Mouse (Mus musculus) kidney, adult 9 months (tissue): Measurements from ENCODE around the gene Lkaaear1.

Experiments used
- DNase-seq: peaks from one replicate; pipeline ENCODE4 v3.0.0; 2022

Gene Lkaaear1

DNA sequence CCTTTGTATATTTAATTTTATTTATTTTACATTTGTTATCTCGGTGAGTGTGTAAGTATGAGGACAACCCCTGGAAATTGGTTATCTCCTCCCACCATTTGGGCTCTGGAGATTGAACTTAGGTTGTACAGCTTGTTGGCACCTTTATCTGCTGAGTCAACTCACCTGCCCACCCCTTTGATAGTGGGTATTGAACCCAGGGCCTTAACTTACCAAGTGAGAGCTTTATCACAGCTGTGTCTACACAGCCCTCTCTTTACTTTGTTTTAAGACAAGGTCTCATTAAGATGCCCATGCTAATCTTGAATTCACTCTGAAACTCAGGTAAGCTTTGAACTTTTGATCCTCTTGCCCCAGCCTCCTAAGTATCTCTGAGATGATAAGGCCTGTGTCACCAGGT, 16.3 kb downstream of the Lkaaear1 start:
- no peak for DNase-seq

DNA sequence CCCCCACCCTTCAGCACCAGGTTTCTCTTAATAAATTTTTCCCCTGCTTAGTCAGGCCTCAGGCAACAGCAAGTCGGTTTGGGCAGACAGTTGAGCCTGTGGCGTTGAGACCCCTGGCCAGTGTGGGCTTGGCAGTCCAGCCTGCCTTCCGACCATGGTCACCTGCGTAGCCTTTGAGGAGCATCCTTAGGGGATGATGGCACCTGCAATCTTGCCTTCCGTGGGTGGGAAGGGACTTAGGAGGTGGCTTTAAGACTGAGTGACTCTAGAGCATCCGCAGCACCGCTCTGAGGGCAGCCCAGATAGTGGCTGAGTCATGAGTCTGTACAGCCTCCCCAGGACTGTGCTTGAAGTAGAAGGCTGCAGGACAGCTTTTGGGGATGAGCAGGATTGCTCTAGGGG, 17.5 kb downstream of the Lkaaear1 start:
- DNase-seq = no peak

GRCm38 (mm10) chr2:181679951-181680715, 18.1 kb downstream of the Lkaaear1 start, which contains the start of gene Tcea2:
Tcea2 (plus strand) TSS chr2:181680310.
- DNase-seq = peak; percentile 81

- peak; percentile 92 for DNase-seq
These were observed 19.5 kb downstream of the Lkaaear1 start for GRCm38 (mm10) chr2:181678780-181679179.

DNA sequence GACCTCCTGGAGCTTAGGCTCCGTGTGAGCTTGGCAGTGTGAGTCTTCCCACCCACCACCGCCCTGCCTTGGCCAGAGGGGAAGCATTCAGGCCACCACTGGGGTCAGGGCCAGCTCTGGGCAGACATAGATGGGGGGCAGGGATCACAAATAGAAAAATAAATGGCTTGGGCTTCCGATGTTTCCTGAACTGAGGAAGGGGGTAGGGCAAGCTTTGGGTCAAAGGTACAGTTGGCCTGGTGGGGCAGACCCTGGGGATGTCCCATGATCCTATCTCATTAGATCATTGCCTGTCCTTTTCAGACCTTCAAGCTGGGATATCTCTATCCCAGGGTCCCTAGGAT, 20.5 kb downstream of the Lkaaear1 start:
- peak; percentile 52 for DNase-seq

DNA sequence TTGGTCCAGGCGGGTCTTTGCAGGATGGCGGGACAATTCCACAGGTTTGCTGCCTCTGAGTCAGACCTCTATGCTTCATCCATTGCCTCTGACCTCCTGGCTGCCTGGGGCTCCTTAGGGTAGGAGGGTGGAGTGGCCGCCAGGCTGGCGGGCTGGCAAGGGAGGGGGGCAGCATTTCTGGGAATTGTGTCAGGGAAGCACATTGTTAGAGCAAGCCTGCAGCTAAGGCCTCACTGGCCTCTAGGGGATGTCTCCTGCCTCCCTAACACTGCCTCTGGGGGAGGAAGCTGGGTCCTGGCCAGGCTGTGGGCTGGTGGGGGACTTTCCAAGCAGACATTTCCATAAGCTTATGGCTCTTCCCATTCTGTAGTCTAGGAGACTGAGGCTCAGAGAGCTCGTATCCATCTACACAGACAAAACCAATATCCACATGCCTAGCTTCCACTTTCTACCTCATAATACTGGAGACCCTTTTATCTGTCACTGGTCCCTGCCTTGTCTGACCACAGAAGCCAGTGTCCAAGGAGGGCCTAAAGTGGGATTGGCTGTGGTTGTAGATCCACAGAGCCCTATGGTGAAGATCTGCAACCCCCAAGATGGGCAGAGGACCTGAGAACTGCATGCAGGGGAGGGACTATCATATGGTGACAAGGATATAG, 21.0 kb downstream of the Lkaaear1 start:
- peak; percentile 69 for DNase-seq

DNA sequence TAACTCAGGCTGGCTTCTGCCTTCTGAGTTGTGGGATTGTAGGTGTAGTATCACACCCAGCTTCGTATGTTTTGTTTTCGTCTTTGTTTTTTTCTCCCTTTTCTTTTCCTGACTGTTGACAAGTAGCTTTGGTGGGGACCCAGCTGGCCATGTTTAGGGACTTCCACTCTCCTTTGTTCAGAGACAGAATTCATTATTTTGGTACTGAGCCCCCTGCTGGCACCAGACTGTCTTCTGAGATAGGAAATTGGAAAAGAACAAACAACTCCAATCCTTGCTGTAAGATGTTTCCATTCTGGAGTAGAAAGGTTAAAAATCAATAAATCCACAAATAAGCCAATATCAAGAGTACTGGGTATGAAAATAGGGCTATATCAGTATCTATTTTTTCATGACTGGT, 21.8 kb downstream of the Lkaaear1 start:
- DNase-seq = no peak

DNA sequence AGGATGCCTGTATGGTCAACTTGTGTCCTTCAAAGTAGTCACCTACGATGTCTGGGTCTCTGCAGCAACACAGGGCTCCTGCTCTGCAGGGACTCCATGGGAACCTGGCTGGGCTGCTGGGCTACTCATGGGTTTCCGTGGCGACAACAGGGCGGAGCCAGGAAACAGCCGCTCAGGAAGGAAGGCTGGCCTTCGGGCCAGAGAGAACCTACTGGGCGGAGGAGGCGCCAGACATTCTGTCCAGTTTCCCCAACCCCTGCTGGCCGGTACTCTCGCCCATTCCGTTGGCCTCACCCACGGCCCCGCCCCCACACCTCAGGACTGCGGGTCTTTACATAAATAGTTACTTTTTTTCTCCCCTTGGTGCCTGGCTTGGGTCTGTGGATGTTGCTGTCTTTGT, 22.8 kb downstream of the Lkaaear1 start:
- peak; percentile 81 for DNase-seq

DNA sequence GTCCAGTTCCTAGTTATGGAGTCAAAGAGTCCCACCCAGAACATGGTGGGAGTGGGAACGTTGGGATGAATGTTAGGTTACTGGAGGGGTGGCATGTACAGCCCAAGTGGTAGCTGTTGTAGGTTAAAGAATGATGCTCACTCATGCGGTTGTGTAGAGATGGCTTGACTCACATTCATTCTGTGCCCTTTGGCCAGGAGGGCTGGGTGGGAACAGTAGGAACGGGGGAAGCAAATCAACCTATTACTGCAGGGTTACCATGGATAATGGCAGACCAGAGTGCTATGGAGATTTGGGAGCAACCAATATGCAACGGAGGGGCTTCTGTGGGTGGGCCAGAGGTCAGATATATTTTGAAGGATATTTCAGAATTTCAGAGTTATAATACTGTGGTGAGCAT, 23.3 kb downstream of the Lkaaear1 start:
- DNase-seq = no peak

DNA sequence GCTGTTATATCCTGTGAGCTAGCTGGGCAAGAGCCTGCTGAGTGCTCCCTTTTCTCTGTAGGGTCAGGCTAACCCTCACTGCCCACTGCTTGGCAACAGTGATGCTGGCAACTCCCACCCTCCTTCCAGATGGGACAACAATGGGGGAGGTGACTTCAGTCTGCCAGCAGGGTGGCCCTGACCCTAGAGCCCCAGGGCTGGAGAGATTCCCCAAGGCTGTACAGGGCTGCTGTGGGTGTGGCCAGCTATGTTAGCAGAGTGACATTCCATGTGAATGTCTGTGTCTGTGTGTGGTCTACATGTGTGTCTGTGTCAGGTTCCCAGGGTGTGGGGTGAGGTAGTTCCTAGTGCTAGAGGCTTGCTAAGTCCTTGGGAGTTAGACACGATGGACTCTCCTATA, 24.7 kb downstream of the Lkaaear1 start:
- no peak for DNase-seq

GRCm38 (mm10) chr2:181671984-181672383, 26.3 kb downstream of the Lkaaear1 start:
- DNase-seq = no peak

DNA sequence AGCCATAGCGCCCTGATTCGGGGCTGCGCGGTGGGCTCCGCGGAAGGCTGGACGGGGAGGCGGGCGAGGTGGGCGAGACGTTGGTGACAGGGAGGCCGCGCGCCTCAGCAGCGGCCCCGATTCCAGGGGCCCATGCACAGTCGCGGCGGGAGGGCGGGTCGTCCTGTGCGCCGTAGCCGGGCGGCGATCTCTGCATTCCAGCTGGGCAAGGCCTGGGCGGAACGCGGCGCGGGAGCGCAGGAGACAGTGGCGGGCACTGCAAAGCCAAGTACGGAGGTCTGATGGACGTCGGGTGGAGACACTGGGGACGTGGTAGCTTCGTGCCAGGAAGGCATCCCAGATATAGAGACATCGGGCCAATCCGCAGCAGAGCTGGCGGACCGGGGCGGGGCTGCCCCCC, 26.9 kb downstream of the Lkaaear1 start, which contains the start of gene Sox18:
Sox18 (minus strand) TSS at position 315 of the 400 bp plus-strand sequence.
- peak; percentile 62 for DNase-seq

- DNase-seq = no peak
These were observed 27.3 kb downstream of the Lkaaear1 start for GRCm38 (mm10) chr2:181670913-181671311.

DNA sequence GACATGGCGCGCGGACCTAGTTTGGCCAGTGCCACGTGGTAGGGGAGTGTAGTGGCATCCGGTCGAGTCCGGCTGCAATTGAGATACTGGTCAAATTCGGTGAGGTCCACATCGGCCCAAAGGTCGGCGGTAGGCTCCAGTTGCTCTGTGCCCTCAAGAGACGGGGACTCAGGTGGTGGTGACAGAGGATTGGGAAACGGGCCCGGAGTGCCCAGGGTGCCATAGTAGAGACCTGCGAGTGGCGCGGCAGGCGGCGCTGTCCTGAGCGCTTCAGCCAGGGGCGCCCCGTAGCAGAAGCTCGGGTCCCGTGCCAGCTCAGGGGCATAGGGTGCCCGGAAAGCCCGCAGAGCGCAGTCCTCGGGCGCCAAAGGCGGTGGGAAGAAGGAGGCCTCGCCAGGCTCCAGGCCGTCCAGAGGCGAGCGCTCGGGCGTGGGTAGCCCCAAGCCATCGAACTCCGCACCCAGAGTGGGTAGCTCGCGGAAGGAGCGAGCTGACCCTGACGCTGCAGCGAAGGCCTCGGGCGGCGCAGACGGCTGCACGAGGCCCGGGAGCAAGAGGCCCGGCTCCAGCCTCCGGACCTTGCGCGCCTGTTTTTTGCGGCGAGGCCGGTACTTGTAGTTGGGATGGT, 27.8 kb downstream of the Lkaaear1 start:
- no peak for DNase-seq

DNA sequence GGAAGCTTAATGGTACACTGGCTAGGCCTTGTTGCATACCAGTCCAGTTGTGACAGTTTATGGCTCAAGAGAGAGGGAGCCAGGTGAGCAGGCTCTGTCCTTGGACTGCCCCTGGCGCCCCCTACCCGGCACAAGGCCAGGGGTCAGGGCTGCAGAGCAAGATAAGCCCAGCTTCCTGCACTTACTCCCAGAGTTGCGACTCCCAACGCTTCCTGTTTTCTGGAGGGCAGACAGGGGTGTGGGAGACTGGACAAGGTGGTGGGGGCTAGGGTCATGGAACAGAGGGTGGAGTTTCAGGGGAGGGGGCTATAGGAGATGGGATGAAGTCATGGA, 35.0 kb downstream of the Lkaaear1 start:
- DNase-seq = peak; percentile 67

DNA sequence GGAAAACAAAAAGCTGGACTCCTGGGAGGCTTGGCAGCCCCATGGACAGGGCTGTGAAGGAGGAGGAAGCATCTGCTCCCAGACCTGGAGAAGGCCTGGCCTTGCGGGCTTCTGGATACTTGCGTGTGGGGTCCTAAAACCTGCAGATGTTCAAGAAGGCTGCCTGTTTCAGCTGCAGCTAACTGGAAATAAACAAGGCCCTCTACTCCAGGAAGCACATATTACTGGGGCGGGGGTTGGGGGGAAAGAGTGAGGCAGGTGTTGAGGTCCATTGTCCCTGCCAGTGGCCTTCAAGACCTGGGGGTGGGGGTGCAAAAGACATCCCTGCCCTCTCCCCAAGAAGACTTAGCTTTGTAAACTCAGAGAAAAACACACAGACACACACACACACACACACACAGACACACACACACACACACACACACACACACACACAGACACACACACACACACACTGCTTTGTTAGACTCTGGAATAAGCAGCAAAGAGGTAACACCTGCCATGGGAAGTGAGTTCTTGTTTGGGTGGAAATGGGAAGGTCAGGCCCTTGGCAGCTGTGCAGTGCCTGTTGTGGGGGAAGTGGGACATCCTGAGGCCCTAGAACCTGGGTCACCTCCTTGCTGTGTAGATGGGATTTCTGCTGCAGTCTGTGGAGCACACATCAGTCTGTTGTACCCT, 35.5 kb downstream of the Lkaaear1 start:
- peak; percentile 64 for DNase-seq

GRCm38 (mm10) chr2:181659609-181660055, 38.6 kb downstream of the Lkaaear1 start:
- DNase-seq = peak; percentile 93

- DNase-seq = peak; percentile 70
These were observed 39.2 kb downstream of the Lkaaear1 start for GRCm38 (mm10) chr2:181658930-181659555.

GRCm38 (mm10) chr2:181658528-181658927, 39.7 kb downstream of the Lkaaear1 start:
- DNase-seq = no peak

- no peak for DNase-seq
These were observed 40.8 kb downstream of the Lkaaear1 start for GRCm38 (mm10) chr2:181657441-181657840.

- DNase-seq = no peak
These were observed 41.5 kb downstream of the Lkaaear1 start, which contains the start of gene Gm29797 for GRCm38 (mm10) chr2:181656734-181657133. Gm29797 (plus strand) TSS chr2:181657034.

GRCm38 (mm10) chr2:181653523-181653922, 44.7 kb downstream of the Lkaaear1 start:
- DNase-seq = no peak

- no peak for DNase-seq
These were observed 45.2 kb downstream of the Lkaaear1 start for GRCm38 (mm10) chr2:181653065-181653464.
